Mouse (Mus musculus) lung, adult 2 months (tissue): ENCODE measurements around the gene Klc4. TPM values are rescaled to one million over a fixed set of nuclear protein-coding genes. Genes with fewer than 3 reads are reported as not detected.

ENCODE experiments used
- DNase-seq: peaks from one replicate; pipeline ENCODE4 v3.0.0; 2022
- H3K4me1 ChIP-seq: fragments of 200-500 bp; 2 replicates; pipeline ENCODE4 v1.6.1; 2011; ENCODE audit warnings: low read length; ENCODE audit not compliant: control insufficient read depth, insufficient read depth
- H3K4me3 ChIP-seq: fragments of 200-500 bp; replicated peaks from 2 replicates; pipeline ENCODE3; 2011; ENCODE audit warnings: low read depth, mild to moderate bottlenecking, control low read depth, low read length; ENCODE audit errors: extremely low read depth
- CTCF ChIP-seq: fragments of 200-500 bp; IDR thresholded peaks from 2 replicates; pipeline ENCODE4 v1.5.1; 2011; ENCODE audit warnings: mild to moderate bottlenecking, low read length, control low read depth; ENCODE audit not compliant: insufficient read depth
- POLR2A ChIP-seq: fragments of 200-500 bp; IDR thresholded peaks from 2 replicates; pipeline ENCODE4 v1.6.1; 2011; ENCODE audit warnings: low read depth, mild to moderate bottlenecking, control low read depth, low read length, borderline replicate concordance; ENCODE audit errors: extremely low read depth
- WGBS: fragments of 180-500 bp; shearing (Covaris S2); methylation state at CpG from one replicate; pipeline ENCODE4 v1.1.7; 2018; 5-methylcytosine and 5-hydroxymethylcytosine counted together
- polyA plus RNA-seq: library from polyadenylated mRNA; depleted of rRNA; stranded (reverse); fragments of >200 nt; gene quantifications from 2 replicates; pipeline ENCODE4 v1.2.3, GENCODE M21; 2012

Gene Klc4
- polyA plus RNA-seq, 1 experiment: 22.6 TPM

GRCm38 (mm10) chr17:46623819-46624557 is 21.8 kb downstream of the Klc4 start:
- TF ChIP-seq CTCF (no peak), POLR2A (no peak)
- 9% methylated on average over 10 of the region's 10 CpGs for WGBS
- DNase-seq: no peak
- Histone ChIP-seq H3K4me1 (peaks cover 19% of the 10 kb centered on the region), H3K4me3 (no peak overlapping the region)

GRCm38 (mm10) chr17:46622269-46622668 is 23.6 kb downstream of the Klc4 start:
- Histone ChIP-seq H3K4me1 (peaks cover 19% of the 10 kb centered on the region), H3K4me3 (no peak overlapping the region)
- TF ChIP-seq CTCF (no peak), POLR2A (no peak)
- DNase-seq: no peak
- WGBS: 54% methylated on average over 11 of the region's 11 CpGs

GRCm38 (mm10) chr17:46621324-46621723 is 24.5 kb downstream of the Klc4 start:
- H3K4me3 ChIP-seq: no peak overlapping the region
- TF ChIP-seq CTCF (no peak), POLR2A (no peak)
- WGBS: 19% methylated on average over 15 of the region's 15 CpGs
- no peak for DNase-seq
- H3K4me1 ChIP-seq: peaks cover 19% of the 10 kb centered on the region

GRCm38 (mm10) chr17:46619683-46620357 is 26.0 kb downstream of the Klc4 start:
- Histone ChIP-seq H3K4me3 (no peak overlapping the region), H3K4me1 (peaks cover 19% of the 10 kb centered on the region)
- 56% methylated on average over 16 of the region's 16 CpGs for WGBS
- DNase-seq: no peak
- no peak for TF ChIP-seq POLR2A
- no peak for TF ChIP-seq CTCF

- H3K4me1 ChIP-seq: peaks cover 14% of the 10 kb centered on the region
- TF ChIP-seq CTCF (no peak), POLR2A (no peak)
- 38% methylated on average over 27 of the region's 27 CpGs for WGBS
Observed at GRCm38 (mm10) chr17:46618769-46619682, 26.8 kb downstream of the Klc4 start.

GRCm38 (mm10) chr17:46618394-46618768 is 27.4 kb downstream of the Klc4 start:
- no peak overlapping the region for H3K4me3 ChIP-seq
- DNase-seq: no peak
- peaks cover 17% of the 10 kb centered on the region for H3K4me1 ChIP-seq
- WGBS: 38% methylated on average over 6 of the region's 6 CpGs
- TF ChIP-seq CTCF (no peak), POLR2A (no peak)

More at GRCm38 (mm10) chr17:46618769-46619682, 26.8 kb downstream of the Klc4 start:
- no peak for DNase-seq
- H3K4me3 ChIP-seq: no peak overlapping the region

- WGBS: 65% methylated on average over 12 of the region's 12 CpGs
- Histone ChIP-seq H3K4me1 (peaks cover 18% of the 10 kb centered on the region), H3K4me3 (no peak overlapping the region)
- DNase-seq: no peak
- TF ChIP-seq CTCF: no peak
- no peak for TF ChIP-seq POLR2A
Observed at GRCm38 (mm10) chr17:46617799-46618198, 28.0 kb downstream of the Klc4 start.

GRCm38 (mm10) chr17:46613229-46613628 is 32.6 kb downstream of the Klc4 start:
- 47% methylated on average over 3 of the region's 3 CpGs for WGBS
- TF ChIP-seq POLR2A: no peak
- TF ChIP-seq CTCF: no peak
- no peak for DNase-seq
- Histone ChIP-seq H3K4me1 (peaks cover 11% of the 10 kb centered on the region), H3K4me3 (no peak overlapping the region)

GRCm38 (mm10) chr17:46612820-46613219 is 33.0 kb downstream of the Klc4 start:
- H3K4me3 ChIP-seq: no peak overlapping the region
- DNase-seq: no peak
- H3K4me1 ChIP-seq: peaks cover 11% of the 10 kb centered on the region
- TF ChIP-seq CTCF: no peak
- no peak for TF ChIP-seq POLR2A
- 23% methylated on average over 4 of the region's 4 CpGs for WGBS
